Mouse (Mus musculus) megakaryocyte, adult 5-6 weeks (primary cell): ENCODE data around the gene Csf2rb2. TPM values are rescaled to one million over a fixed set of nuclear protein-coding genes. Genes with fewer than 3 reads are reported as not detected.
"Not testable (repeated sequence)": the region's sequence is repeated elsewhere in the genome, so short reads cannot be mapped to it uniquely, and the experiment has no call there.

ENCODE experiments used
- ATAC-seq: 2 replicates; pipeline ENCODE4 v1.8.0; 2016; ENCODE audit warnings: mild to moderate bottlenecking, inconsistent platforms; ENCODE audit not compliant: poor library complexity, severe bottlenecking
- total RNA-seq, 2 experiments: library from RNA; stranded (forward) in 1 of 2; stranded (reverse) in 1 of 2; fragments of 153-499, 151-499 nt in 1 of 2; fragments of 221-1000, 200-1000 nt in 1 of 2; gene quantifications; 2 replicates each; pipeline versions ENCODE4 v1.2.3 to v1.2.4; 2015 to 2017

The Csf2rb2 gene
- total RNA-seq, 2 experiments from 2014 or later = 8.2 to 38.5 TPM

GRCm38 (mm10) chr15:78257326-78258050 is 48.0 kb downstream of the Csf2rb2 start:
- peak; percentile 71 for ATAC-seq

- not testable (repeated sequence) for ATAC-seq
Measured at GRCm38 (mm10) chr15:78256602-78257259, 48.8 kb downstream of the Csf2rb2 start.

GRCm38 (mm10) chr15:78254751-78255150 is 50.8 kb downstream of the Csf2rb2 start:
- no peak for ATAC-seq

GRCm38 (mm10) chr15:78248410-78248809 is 57.1 kb downstream of the Csf2rb2 start:
- peak; percentile 41 for ATAC-seq

GRCm38 (mm10) chr15:78247659-78248058 is 57.9 kb downstream of the Csf2rb2 start:
- ATAC-seq = peak; percentile 48

- peak; percentile 55 for ATAC-seq
Measured at GRCm38 (mm10) chr15:78246143-78247116, 59.1 kb downstream of the Csf2rb2 start.

GRCm38 (mm10) chr15:78244695-78245492 is 60.6 kb downstream of the Csf2rb2 start, which contains the start of gene Ncf4:
Gene Ncf4, plus strand, starts transcription at chr15:78244801.
- peak; percentile 64 for ATAC-seq

- ATAC-seq = no peak
Measured at GRCm38 (mm10) chr15:78243774-78244173, 61.7 kb downstream of the Csf2rb2 start.

- no peak for ATAC-seq
Measured at GRCm38 (mm10) chr15:78243061-78243460, 62.5 kb downstream of the Csf2rb2 start.

GRCm38 (mm10) chr15:78241335-78241734 is 64.2 kb downstream of the Csf2rb2 start:
- ATAC-seq = no peak

- ATAC-seq = no peak
Measured at GRCm38 (mm10) chr15:78239956-78240617, 65.4 kb downstream of the Csf2rb2 start.

GRCm38 (mm10) chr15:78239453-78239852 is 66.1 kb downstream of the Csf2rb2 start:
- peak; percentile 76 for ATAC-seq

- ATAC-seq = no peak
Measured at GRCm38 (mm10) chr15:78234823-78235509, 70.6 kb downstream of the Csf2rb2 start.

Other genes starting within 250 kb of the Csf2rb2 start
- not detected in 2 replicates for gene Cacng2, start 185.7 kb downstream of the Csf2rb2 start, total RNA-seq (2015)
- not detected in 2 replicates for gene Cacng2, start 185.7 kb downstream of the Csf2rb2 start, total RNA-seq (2017)
- gene Ift27, start 131.6 kb downstream of the Csf2rb2 start, total RNA-seq (2015) = 24.1 and 24.9 TPM in 2 replicates
- 6.5 and 10.8 TPM in 2 replicates for gene Ift27, start 131.6 kb downstream of the Csf2rb2 start, total RNA-seq (2017)
- not detected in 2 replicates for gene Pvalb, start 99.3 kb downstream of the Csf2rb2 start, total RNA-seq (2015)
- not detected in 2 replicates for gene Pvalb, start 99.3 kb downstream of the Csf2rb2 start, total RNA-seq (2017)
- gene Ncf4, start 60.9 kb downstream of the Csf2rb2 start, total RNA-seq (2015) = 367 and 392 TPM in 2 replicates
- gene Ncf4, start 60.9 kb downstream of the Csf2rb2 start, total RNA-seq (2017) = 250 and 266 TPM in 2 replicates
- 149 and 170 TPM in 2 replicates for gene Csf2rb, start 20.0 kb upstream of the Csf2rb2 start, total RNA-seq (2015)
- gene Csf2rb, start 20.0 kb upstream of the Csf2rb2 start, total RNA-seq (2017) = 140 and 184 TPM in 2 replicates
- gene Tex33, start 90.2 kb upstream of the Csf2rb2 start, total RNA-seq (2015) = not detected in 2 replicates
- not detected in 2 replicates for gene Tex33, start 90.2 kb upstream of the Csf2rb2 start, total RNA-seq (2017)
- gene Tst, start 100.2 kb upstream of the Csf2rb2 start, total RNA-seq (2015) = 9.8 and 10.4 TPM in 2 replicates
- gene Tst, start 100.2 kb upstream of the Csf2rb2 start, total RNA-seq (2017) = 3.3 and 8.8 TPM in 2 replicates
- gene Mpst, start 100.7 kb upstream of the Csf2rb2 start, total RNA-seq (2015) = 3.8 and 5.9 TPM in 2 replicates
- 12.9 and 24.2 TPM in 2 replicates for gene Mpst, start 100.7 kb upstream of the Csf2rb2 start, total RNA-seq (2017)
- gene Kctd17, start 122.8 kb upstream of the Csf2rb2 start, total RNA-seq (2015) = 8.7 and 9.5 TPM in 2 replicates
- 5.2 and 9.6 TPM in 2 replicates for gene Kctd17, start 122.8 kb upstream of the Csf2rb2 start, total RNA-seq (2017)
- gene Tmprss6, start 162.9 kb upstream of the Csf2rb2 start, total RNA-seq (2015) = not detected in 2 replicates
- gene Tmprss6, start 162.9 kb upstream of the Csf2rb2 start, total RNA-seq (2017) = not detected in 2 replicates
- 7.0 and 10.5 TPM in 2 replicates for gene Il2rb, start 189.6 kb upstream of the Csf2rb2 start, total RNA-seq (2015)
- 5.4 and 9.4 TPM in 2 replicates for gene Il2rb, start 189.6 kb upstream of the Csf2rb2 start, total RNA-seq (2017)
- 2.4 and 2.7 TPM in 2 replicates for gene C1qtnf6, start 225.7 kb upstream of the Csf2rb2 start, total RNA-seq (2015)
- gene C1qtnf6, start 225.7 kb upstream of the Csf2rb2 start, total RNA-seq (2017) = 0.89 TPM in 1 of 2 replicates, not detected in the other
- gene Sstr3, start 239.0 kb upstream of the Csf2rb2 start, total RNA-seq (2015) = 0.02 TPM in 1 of 2 replicates, not detected in the other
- gene Sstr3, start 239.0 kb upstream of the Csf2rb2 start, total RNA-seq (2017) = not detected in 2 replicates